Mouse (Mus musculus): ENCODE measurements around the gene Ehd4.

GRCm38 (mm10) chr2:120165474-120165873 lies 11.1 kb upstream of the Ehd4 start:
- TF ChIP-seq MAX (IDR thresholded peaks at IDR 0.05; ENCODE audit: low read depth), result no peak
- no peak for TF ChIP-seq E2F4 (IDR thresholded peaks at IDR 0.05; ENCODE audit: insufficient read depth)
- TF ChIP-seq MYOD1 (IDR thresholded peaks at IDR 0.05; ENCODE audit: control insufficient read depth in 1 of 3, insufficient read length in 2 of 3, low read depth in 2 of 3), result no peak
- TF ChIP-seq REST (IDR thresholded peaks at IDR 0.05; ENCODE audit: insufficient read depth, insufficient read length), result no peak
- no peak for TF ChIP-seq POLR2A (IDR thresholded peaks at IDR 0.05; ENCODE audit: insufficient read length, low read depth)
- no peak for TF ChIP-seq USF1 (IDR thresholded peaks at IDR 0.05; ENCODE audit: low read depth)
- TF ChIP-seq TCF12 (IDR thresholded peaks at IDR 0.05; ENCODE audit: insufficient read depth, poor library complexity, severe bottlenecking), result no peak
- TF ChIP-seq POLR2AphosphoS2 (IDR thresholded peaks at IDR 0.05; ENCODE audit: insufficient read length, low read depth), result no peak

Data from myocyte (in vitro differentiated cells).